Mouse (Mus musculus): ENCODE measurements around the gene F5.
A peak's percentile ranks its signal among the peaks of the same experiment; 100 is the strongest.
"Not testable (repeated sequence)": the region's sequence is repeated elsewhere in the genome, so short reads cannot be mapped to it uniquely, and the experiment has no call there.

F5 gene

DNA sequence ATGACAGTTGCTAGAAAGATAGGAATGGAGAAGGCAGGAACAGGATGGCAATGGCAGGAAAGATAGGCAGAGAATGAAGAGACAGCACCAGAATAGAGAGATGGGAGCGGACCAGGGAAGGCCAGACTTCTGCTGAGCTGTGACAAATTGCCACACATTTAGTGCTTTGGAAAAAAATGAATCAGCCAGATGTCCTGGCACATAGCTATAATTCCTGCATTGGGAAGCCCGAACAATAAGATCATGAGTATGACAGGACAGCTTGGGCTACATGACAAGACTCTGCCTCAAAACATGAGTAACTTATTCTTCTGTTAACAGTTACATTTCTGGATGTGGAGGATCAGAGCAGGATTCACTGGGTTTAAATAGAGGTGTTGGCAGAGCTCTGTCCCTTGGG is 8.1 kb downstream of the F5 start:
- DNase-seq (ENCODE audit: low spot score) = no peak

DNA sequence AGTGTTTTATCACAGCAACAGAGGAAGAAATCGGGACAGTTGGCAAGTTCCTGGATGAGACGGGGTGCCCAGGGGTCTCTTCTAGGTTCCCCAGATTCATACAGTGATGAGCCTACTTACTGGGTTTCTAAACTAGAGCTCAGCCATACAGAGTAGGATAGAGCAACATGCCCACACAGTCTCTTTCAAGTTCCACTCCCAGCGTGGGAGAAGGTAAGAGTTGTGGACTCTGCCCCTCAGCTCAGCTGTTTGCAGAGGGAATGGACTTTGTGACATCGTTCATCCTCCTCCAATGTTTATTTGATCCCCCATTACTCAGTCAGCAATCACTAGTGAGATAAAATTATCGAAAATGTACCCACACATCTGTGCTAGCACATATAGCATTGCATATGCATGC is 11.1 kb downstream of the F5 start:
- DNase-seq (ENCODE audit: low spot score) = no peak

DNA sequence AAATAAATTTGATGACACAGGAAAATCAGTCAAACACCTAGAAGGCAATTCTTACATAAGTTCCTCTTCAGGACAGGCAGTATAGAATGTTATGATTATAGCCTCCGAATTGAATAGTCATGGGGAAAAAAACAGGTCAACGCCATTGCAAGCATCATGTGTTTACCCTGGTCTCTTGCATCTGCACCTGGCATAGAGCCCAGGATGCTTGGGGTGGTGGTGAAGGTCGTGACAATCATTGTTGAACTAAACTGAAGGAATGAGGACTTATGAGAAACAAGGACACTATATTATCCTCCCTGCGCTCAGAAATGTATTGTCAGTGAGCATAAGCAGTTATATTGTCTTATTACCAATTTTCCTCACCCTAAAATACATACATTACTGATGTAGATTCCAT is 17.2 kb downstream of the F5 start:
- no peak for DNase-seq (ENCODE audit: low spot score)

DNA sequence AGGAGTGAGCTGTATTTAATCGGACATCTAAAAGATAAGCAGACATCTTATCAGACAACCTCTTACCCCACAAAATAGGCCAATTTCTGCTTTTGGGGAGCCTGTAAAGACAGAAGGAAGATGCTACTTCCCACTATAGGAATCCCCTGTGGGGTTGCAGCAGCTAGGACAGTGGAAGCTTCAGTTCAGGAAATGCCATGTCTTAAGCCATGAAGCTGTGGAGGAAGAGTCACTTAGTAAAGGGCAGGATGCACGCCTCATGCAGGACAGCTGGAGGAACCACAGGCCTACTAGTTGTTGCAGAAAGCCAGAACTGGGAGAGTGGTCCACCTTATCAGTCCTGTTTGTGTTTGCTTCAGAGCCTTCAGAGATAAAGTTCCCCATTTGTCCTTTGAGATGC is 18.8 kb downstream of the F5 start:
- no peak for DNase-seq (ENCODE audit: low spot score)

DNA sequence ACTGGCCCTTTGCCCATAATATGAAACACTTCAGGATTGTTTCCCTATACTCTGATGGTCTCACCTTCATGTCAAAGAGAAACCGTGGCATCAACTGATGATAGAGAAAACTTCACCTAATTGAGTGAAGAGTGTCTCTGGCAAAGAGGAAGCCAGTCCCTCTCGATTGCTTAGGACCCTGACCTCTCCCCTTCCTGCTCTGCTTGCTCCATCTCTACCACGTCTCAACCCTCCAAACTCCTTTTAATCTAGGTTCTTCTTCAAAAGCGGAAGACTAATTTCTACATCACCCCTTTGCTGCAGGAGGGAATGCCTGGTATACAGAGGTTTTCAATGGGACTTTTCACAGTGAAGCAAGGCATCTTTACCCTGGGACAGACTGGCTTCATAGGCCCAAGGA is 21.5 kb downstream of the F5 start:
- no peak for DNase-seq (ENCODE audit: low spot score)

DNA sequence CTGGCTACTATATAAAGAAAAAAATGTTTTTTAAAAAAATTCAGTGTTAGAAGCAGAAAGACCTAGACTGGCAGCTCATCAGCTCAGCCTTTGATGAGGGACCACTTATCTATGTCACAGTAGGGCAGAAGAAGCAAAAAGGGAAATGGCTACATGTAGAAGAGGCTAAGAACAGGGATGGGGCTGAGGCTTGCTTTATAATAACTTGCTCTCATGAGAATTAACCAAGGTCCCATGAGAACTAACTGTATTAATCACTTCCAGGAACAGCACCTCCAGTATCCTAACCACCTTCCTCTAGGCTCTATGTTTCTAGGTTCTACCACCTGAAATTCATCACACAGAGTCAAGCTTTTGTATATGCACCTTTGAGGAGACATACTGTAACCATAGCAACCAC is 25.2 kb downstream of the F5 start:
- DNase-seq (ENCODE audit: low spot score) = no peak

DNA sequence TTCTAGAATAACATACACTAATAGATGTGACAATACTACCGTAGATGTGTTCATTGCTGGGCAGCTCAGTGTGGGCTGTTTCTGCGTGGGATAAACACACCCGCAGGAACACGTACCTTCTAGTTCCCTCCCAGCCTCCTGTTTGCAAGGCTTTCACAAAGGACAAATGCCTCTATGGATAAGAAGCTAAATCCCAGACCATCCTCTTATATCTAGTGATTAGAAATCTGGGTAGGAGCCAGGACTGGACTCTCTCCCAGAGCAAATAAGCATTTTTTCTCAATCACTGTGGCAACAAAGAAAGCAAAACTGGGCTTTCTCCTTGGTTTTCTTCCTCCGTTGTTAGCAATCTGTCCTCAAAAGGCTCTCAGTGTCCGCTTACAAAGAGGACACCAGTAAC is 26.8 kb downstream of the F5 start:
- no peak for DNase-seq (ENCODE audit: low spot score)

DNA sequence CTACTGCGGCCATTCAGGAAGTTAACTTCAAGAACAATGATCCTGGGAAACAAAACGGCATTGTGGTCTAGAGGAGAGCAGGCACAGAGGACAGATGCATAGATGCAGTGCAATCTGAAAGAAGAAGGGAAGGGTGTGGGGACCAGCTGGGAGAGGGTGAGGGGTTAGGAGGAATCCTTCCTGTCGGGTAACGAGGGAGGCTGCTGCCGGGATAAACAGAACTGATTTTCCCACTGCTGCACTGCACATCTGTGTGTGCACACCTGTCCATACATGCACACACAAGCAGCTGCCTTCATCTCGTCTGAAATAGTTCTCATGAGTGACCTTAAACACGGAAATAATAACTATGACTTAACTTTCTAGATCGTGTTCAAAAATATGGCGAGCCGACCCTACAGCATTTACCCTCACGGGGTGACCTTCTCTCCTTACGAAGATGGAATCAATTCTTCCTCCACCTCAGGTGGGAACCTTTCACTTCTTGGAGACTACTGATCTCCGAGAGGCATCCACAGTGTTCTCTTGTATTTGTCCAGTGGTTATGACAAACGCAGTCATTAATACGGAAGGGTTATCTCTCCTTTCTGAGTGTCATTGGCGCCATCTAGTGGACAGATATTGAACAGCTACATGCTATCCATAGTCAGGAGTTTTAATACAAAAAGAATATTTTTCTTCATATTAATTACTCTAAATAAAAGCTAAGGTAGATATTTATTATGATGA is 32.7 kb downstream of the F5 start:
- DNase-seq (ENCODE audit: low spot score) = peak; percentile 74

DNA sequence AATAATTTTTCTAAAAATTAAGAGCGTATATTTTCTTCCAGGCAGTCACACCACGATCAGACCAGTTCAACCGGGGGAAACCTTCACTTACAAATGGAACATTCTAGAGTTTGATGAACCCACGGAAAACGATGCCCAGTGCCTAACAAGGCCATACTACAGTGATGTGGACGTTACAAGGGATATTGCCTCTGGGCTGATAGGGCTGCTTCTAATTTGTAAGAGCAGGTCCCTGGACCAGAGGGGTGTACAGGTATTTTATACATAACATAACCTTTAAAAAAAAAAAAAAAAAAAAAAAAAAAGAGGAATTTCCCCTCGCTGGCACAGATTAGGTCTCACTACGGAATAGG is 33.2 kb downstream of the F5 start:
- DNase-seq (ENCODE audit: low spot score) = no peak

DNA sequence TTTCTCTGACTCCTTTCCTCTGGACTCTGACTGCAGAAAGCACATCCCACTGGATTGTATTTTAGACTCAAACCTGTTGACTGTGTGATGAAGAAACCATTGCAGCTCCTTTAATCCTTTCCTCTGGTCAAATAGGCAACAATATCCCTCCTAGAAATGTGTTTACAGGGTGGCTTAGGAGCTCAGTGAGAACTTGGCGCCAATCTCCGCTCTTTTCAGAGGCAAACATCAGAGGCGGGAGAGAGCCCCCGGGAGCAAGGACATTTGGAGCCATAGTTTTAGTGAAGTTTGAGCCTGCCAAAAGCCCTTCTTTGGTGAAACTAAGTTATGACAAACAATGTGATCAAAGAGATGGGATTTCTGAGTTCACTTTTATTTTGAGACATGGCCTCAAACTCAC is 33.7 kb downstream of the F5 start:
- DNase-seq (ENCODE audit: low spot score) = no peak

DNA sequence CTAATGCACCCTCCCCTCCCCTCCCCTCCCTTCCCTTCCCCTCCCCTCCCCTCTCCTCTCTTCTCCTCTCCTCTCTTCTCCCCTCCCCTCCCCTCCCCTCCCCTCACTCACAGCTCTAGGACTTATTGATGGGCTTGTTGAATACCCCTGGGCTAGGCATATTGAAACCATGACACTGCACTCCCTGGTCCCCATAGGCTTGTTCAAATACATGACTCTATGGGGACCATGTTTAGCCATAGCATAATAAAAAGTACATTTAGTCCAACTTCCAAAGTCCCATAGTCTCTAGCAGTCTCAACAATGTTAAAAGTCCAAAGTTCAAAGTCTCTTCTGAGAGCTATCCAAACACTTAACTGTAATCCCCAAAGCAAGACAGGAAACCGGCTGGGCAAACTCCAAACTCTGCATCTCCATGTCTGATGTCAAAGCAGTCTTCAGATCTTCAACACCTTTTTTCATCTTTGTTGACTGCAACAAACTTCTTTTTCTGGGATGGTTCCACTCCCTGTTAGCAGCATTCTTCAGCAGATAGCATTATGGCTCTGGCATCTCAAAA is 35.4 kb downstream of the F5 start:
- no peak for DNase-seq (ENCODE audit: low spot score)

DNA sequence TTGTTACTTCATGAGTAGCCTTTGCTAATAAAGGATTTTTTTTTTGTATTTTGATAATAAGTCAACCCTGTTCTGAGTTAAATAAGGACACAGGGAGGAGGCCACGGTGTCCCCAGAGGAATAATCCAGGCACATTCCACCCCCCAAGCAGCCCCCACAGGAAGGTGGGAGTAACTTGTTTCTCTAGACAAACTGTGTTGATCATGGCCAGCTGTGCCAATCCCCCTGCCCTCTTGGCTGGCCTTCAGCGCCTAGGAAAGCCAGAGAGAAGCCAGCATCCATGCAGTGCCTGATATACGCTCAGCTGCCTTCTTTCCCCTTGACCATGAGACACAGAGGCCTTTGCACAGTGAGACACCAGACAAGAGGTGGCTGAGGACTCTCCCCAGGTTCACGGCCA is 47.9 kb downstream of the F5 start:
- no peak for DNase-seq (ENCODE audit: low spot score)

DNA sequence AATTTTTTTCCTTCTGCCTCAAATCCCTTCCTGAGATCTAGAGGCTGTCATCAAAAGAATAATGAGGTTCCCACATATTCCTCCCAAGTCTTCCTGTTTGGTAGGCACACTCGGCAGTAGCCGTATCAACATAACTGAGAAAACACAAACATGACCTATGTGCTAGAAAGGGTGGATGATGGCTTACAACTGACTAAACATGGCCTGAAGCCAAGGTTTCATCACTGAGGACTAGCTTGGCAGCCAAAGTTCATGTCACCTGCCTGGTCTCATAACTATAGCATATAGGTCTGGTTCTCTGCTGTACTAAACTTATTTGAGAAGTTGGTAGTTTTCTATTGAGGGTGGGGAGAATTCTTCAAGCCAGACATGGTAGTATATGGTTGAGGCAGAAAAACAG is 56.8 kb downstream of the F5 start:
- DNase-seq (ENCODE audit: low spot score) = no peak

DNA sequence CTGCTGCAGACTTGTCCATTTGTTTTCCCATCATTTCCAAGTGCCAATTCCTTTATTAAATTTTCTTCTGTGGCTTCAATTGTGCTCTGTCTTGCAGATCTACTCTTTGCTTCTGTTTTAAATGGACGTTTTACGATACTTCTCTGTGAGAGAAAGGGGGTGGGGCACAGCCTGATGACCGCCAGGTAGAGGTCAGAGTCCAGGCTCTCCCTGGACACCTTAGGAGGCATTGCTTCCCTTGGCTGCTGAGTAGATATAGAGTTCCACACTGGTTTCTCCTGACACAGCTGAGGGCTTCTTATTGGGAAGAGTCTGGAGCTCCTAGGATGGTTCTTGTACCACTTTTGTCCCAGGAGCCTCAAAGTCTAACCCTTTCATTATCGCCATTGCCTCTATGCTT is 59.3 kb downstream of the F5 start:
- no peak for DNase-seq (ENCODE audit: low spot score)

DNA sequence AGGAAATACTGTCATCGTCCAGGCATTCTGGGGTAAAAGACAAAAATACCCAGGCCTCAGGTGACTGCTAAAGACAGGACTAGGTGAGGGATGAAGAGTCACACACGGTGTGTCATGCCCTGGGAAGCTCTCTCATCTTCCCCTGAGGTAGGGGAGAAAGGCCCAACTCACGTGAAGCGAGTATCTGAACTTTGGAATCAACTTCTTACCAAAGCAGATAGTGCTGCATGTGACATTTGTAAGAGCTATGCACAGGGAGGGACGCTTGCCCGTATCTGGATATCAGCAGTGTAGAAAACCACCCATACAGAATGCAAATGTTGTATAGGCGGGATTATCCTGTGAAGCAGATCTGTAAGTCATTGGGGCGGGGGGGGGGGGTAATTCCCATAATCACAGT is 61.0 kb downstream of the F5 start:
- DNase-seq (ENCODE audit: low spot score) = no peak

DNA sequence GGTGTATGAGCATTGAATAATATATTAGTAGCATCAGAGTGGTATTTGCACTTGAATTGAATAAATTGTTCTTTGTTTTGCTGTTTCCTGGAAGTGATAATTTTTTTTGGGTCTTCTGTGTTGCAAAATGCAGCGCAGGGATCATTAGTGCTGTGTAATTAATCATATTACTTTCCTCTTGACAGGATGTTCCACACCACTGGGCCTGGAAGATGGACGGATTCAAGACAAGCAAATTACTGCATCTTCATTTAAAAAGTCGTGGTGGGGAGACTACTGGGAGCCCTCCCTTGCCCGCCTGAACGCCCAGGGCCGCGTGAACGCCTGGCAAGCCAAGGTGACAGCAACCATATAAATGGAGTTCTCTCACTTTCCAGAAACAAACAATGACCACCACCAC is 62.6 kb downstream of the F5 start:
- no peak for DNase-seq (ENCODE audit: low spot score)

DNA sequence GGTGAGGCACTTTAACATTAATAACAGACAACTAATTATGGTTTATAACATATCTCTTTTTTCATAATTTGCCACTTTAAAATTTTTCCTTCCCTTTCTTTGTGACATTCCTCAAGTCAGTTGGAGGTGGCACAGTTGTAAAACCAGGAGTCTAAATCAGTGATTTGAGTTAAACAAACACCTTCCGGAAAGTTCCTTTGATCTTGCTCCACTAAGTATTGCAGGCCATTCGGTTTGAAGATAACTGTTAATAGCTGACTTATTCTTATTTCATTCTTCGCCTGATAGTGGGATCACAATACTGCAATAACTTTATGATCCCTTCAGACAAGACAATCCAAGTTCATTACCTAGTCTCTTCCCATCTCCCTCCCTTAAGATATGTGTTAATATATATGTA is 63.5 kb downstream of the F5 start:
- no peak for DNase-seq (ENCODE audit: low spot score)

DNA sequence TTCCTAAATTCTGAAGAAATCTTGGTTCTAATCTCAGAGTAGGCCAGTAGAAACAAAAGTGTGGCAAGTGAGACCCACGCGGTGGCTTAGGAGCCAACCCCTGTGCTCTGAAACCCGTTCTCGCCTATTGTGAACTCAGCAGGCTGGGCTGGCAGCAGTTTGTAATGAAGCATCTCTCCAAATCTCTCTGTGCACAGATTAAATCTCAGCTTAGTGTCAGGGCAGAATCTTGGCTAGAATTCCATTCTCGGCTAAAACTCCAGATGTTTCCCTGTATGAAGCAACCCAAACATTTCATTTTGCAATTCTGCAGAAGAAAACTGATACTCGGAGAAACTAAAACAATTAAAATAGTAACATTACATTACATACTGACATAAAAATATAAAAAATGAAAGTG is 63.9 kb downstream of the F5 start:
- no peak for DNase-seq (ENCODE audit: low spot score)

DNA sequence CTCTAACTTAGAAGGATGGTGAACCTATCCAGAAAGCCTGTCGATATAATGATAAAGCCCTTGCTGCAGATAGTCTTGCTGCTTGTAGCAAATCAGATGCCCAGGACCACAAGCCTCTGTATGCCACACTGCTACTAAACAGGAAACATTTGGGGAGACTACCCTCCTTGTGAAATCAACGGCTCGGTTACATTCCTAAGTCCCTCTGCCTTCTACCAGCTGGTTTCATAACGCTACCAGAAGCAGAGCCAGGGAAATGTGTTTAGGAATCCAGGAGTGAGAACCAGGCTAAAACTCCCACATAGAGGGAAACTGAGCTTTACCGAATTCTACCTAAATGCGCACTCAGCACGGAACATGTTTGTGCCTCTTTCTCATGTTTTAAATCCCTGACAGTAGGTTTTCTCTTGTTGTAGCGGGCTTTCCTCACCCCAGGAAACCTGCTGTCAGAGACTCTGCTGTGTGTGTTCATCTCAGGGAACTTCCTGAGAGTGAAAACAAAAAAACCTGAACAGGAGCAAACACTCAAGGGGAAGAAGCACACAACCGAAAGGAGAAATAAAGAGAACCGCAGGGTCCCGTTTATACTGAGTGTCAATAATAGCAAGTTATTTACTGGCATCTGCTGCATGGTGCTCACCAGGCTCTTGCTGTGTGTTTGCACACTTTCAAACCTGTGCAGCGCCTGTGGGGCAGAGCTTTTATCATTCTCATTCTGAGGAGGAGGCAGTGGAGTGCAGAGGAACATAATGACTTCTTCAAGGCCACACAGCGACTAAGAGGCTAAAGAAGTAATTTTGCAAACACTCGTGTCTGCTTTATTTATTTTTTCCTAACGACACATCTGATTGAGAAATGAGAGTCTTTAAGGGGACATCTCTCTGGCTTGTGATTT is 66.4 kb downstream of the F5 start:
- no peak for DNase-seq (ENCODE audit: low spot score)

DNA sequence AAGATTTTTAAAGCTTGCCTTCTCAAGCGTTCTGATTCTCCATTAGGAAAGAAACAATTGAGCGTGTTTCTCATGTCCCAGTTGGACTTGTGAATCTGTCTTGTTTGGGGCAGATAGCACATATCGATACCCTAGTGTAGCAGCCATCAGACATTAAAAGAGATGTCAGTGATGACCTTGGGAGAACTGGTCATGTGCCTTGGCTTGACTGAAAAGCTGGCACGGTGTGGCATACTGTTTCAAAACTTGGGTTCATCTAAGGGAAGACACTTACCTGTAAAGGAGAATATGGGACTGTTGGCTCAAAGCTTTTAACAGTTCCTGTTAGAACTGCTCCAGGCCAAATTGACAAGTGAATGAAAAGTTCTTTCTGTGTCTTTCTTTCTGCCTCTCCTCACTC is 68.6 kb downstream of the F5 start:
- DNase-seq (ENCODE audit: low spot score) = no peak

DNA sequence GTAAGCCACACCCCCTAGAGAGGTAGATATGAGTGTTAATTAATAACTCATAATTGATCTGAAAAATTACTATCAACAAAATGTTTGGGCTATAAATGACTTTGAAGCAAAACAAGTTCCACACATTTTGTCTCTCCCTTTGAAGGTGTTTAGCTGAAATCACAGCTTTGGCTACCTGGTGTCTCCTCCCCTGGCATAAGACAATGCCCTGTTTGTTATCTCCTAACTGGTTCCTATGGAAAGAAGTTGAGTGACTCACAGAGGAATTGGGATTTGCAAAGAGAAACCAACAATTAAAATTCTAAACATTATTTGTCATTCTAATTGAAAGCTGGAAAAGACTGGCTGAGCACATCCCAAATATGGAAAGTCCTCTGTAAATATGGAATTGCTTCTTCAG is 71.5 kb downstream of the F5 start:
- DNase-seq (ENCODE audit: low spot score) = no peak

DNA sequence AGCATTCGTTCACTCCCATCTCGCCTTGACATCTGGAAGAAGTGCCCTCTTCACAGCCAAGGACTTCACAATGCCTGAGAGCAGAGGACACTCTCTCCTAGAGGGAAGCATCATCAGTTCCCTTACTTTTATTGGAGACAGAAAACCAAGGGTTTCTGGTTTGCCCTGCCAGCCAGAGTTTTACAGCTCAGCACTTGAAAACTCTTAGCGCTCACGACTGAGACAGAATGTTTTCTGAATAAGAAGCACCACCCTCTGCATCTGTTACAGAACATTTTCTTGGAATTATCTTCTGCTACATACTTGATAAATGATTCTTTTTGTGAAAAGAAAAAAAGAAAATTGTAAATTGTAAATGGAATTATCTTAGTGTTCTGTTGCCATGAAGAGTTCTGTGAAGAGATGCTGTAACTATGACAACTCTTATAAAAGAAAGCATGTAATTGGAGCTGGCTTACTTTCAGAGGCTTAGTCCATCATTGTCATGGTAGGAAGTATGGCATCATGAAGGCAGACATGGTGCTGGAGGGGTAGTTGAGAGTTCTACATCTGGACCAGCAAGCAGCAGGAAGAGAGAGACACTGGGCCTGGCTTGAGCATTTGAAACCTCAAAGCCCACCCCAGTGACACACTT is 80.4 kb downstream of the F5 start:
- DNase-seq (ENCODE audit: low spot score) = not testable (repeated sequence)

DNA sequence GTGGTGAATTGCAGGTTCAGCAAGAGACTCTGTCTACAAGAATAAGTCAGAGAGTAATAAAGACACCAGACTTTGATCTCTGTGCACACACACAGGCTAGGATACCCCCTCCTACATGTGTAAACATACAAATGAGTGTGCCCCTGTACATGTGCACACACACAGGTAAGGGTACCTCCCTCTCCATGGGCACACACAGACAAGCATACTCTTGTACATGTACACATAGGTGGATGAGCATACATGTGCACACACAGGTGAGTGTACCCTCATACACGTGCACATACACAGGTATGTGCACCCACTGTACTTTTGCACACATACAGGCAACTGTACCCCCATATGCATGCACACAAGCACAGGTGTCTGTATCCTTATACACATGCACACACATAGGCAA is 81.8 kb downstream of the F5 start:
- no peak for DNase-seq (ENCODE audit: low spot score)
